Mouse (Mus musculus): Measurements from ENCODE around the gene Anapc16. TPM values are rescaled to one million over a fixed set of nuclear protein-coding genes. Genes with fewer than 3 reads are reported as not detected.
A peak's percentile ranks its signal among the peaks of the same experiment; 100 is the strongest.

Gene Anapc16
- polyA plus RNA-seq, 1 experiment: 136 TPM

DNA sequence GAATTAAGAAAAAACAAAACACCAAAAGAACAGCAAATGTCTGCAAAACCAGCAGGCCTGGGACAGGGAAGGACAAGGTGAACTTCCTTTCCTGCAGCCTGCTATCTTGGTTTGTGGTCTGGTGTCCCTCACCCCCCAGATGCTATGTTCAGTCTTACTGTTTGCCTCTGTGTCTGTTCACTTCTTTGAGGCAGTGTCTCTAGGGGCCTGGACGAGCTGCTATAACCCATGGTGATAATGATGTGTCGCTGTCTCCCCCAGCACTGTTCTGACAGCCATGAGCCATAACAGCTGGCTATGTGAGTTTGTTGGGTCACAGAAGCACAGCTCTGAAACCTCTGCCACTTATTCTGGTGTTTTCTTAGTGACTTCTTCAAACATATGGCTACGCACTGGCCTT, 28.1 kb downstream of the Anapc16 start:
- no peaks in the 10 kb centered on the region for H3K36me3 ChIP-seq (ENCODE audit: control insufficient read depth, insufficient read depth, low read length)
- H3K4me3 ChIP-seq (ENCODE audit: control insufficient read depth, insufficient read depth, low read length): no peak overlapping the region; the same call in 1 of the 2 replicates
- WGBS: 38% methylated on average over 3 of the region's 3 CpGs
- H3K27ac ChIP-seq (ENCODE audit: control insufficient read depth, insufficient read depth, low read length): peak overlapping the region; percentile 97
- H3K27me3 ChIP-seq (ENCODE audit: control insufficient read depth, insufficient read depth, low read length): no peaks in the 10 kb centered on the region
- DNase-seq: peak; percentile 51
- peaks cover 85% of the 10 kb centered on the region for H3K4me1 ChIP-seq (replicated peaks; ENCODE audit: control insufficient read depth, insufficient read depth, low read length)
- TF ChIP-seq CTCF (IDR thresholded peaks at IDR 0.05; ENCODE audit: borderline replicate concordance, control insufficient read depth, extremely low read depth, insufficient read depth, low read length, poor library complexity) (no peak), POLR2A (IDR thresholded peaks at IDR 0.05; ENCODE audit: control insufficient read depth, extremely low read depth, insufficient read depth, low read length, poor library complexity) (no peak)

DNA sequence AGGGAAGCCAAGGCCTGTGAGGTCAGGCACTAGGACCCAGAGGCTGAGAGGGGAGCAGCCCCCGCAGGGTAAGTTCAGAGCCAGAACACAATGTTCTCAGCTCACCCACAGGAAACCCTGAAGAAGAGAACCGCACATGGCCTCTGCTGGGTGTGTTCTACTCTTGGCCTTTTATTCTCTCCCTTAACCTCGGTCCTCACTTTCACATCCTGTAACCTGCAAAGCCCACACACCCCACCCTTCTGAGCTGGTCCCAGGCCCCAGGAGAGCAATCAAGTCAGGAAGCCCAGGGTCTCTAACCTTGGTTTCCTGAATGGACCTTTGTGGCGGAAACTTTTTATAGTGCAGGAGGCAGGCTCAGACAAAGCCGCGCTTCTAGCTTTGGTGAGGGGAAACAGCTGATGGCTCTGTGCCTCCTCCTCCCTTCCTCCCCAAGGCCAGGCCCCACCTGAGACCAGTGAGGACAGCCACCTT, 28.7 kb downstream of the Anapc16 start:
- peak overlapping the region; percentile 10 for H3K4me3 ChIP-seq (ENCODE audit: control insufficient read depth, insufficient read depth, low read length)
- DNase-seq: peak; percentile 83

DNA sequence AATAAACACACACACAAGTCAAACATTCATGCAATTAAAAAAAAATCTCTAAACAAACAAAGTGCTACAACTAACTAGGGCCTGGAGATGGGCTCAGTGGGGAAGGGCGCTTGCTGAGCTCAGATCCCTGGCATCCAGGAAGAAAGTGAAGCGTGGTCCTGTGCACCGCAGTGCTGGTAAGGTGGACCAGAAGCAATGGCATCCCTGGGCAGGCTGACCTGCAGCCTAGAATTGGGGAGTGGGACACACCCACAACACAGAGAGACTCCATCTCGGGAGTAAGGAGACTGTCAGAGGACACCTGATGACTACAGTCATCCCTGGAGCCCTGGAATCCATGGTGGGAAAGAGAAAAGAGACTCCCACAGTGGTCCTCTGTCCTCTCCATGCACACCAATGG, 29.5 kb downstream of the Anapc16 start:
- Histone ChIP-seq H3K36me3 (ENCODE audit: control insufficient read depth, insufficient read depth, low read length) (no peaks in the 10 kb centered on the region), H3K27me3 (ENCODE audit: control insufficient read depth, insufficient read depth, low read length) (no peaks in the 10 kb centered on the region), H3K4me1 (replicated peaks; ENCODE audit: control insufficient read depth, insufficient read depth, low read length) (peaks cover 75% of the 10 kb centered on the region), H3K4me3 (ENCODE audit: control insufficient read depth, insufficient read depth, low read length) (no peak overlapping the region), H3K27ac (ENCODE audit: control insufficient read depth, insufficient read depth, low read length) (peak overlapping the region; percentile 97)
- no peak for DNase-seq
- TF ChIP-seq POLR2A (IDR thresholded peaks at IDR 0.05; ENCODE audit: control insufficient read depth, extremely low read depth, insufficient read depth, low read length, poor library complexity) (no peak), CTCF (IDR thresholded peaks at IDR 0.05; ENCODE audit: borderline replicate concordance, control insufficient read depth, extremely low read depth, insufficient read depth, low read length, poor library complexity) (no peak)
- 87% methylated on average over 4 of the region's 4 CpGs for WGBS

More for the DNA sequence above, 28.7 kb downstream of the Anapc16 start:
- Histone ChIP-seq H3K36me3 (ENCODE audit: control insufficient read depth, insufficient read depth, low read length) (no peaks in the 10 kb centered on the region), H3K27ac (ENCODE audit: control insufficient read depth, insufficient read depth, low read length) (peak overlapping the region; percentile 97), H3K27me3 (ENCODE audit: control insufficient read depth, insufficient read depth, low read length) (no peaks in the 10 kb centered on the region), H3K4me1 (replicated peaks; ENCODE audit: control insufficient read depth, insufficient read depth, low read length) (peaks cover 83% of the 10 kb centered on the region)
- TF ChIP-seq POLR2A (IDR thresholded peaks at IDR 0.05; ENCODE audit: control insufficient read depth, extremely low read depth, insufficient read depth, low read length, poor library complexity) (peak; percentile 53; the same call in 1 of the 2 replicates), CTCF (IDR thresholded peaks at IDR 0.05; ENCODE audit: borderline replicate concordance, control insufficient read depth, extremely low read depth, insufficient read depth, low read length, poor library complexity) (no peak)
- WGBS: 1% methylated on average over 6 of the region's 6 CpGs

DNA sequence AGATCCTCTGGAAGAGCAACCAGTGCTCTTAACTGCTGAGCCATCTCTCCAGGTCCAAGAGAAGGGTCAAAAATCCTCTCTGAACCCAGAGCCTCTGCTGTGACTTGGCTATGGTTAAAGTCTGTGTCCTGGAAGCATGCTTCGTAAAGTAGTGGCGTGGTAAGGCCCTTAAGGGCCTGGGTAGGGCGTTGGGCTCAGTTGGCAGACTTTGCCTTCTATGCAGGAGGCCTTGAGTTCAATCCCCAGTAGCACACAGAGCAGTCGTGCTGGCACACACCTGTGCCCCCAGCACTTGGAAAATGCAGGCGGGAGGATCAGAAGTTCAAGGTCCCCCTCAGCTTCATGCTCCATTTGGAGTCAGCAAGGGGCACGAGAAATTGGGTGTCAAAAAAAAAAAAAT, 29.9 kb downstream of the Anapc16 start:
- Histone ChIP-seq H3K4me3 (ENCODE audit: control insufficient read depth, insufficient read depth, low read length) (no peak overlapping the region), H3K27me3 (ENCODE audit: control insufficient read depth, insufficient read depth, low read length) (no peaks in the 10 kb centered on the region), H3K36me3 (ENCODE audit: control insufficient read depth, insufficient read depth, low read length) (no peaks in the 10 kb centered on the region), H3K27ac (ENCODE audit: control insufficient read depth, insufficient read depth, low read length) (peak overlapping the region; percentile 97), H3K4me1 (replicated peaks; ENCODE audit: control insufficient read depth, insufficient read depth, low read length) (peaks cover 71% of the 10 kb centered on the region)
- DNase-seq: peak; percentile 16
- WGBS: 69% methylated on average over 6 of the region's 6 CpGs
- TF ChIP-seq POLR2A (IDR thresholded peaks at IDR 0.05; ENCODE audit: control insufficient read depth, extremely low read depth, insufficient read depth, low read length, poor library complexity): no peak
- TF ChIP-seq CTCF (IDR thresholded peaks at IDR 0.05; ENCODE audit: borderline replicate concordance, control insufficient read depth, extremely low read depth, insufficient read depth, low read length, poor library complexity): no peak

DNA sequence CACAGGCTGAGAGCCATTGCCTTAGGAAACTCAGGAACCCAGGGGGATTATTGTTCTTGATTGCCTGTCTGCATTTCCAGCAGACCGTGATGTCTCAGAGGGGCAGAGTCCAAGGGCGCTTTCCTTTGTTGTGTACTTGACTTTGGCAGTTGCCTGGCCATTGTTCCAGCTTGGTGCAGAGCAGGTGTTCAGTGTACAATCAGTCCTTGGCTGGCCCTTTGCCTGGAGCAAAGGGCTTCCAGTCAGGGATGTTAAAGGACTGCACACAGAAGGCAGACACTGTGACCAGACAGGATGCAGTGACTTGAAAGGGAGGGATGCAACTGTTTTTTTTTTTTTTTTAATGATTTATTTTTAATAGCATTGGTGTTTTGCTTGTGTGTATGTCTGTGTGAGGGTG, 30.4 kb downstream of the Anapc16 start:
- Histone ChIP-seq H3K27ac (ENCODE audit: control insufficient read depth, insufficient read depth, low read length) (peak overlapping the region; percentile 27; the same call in 1 of the 2 replicates), H3K4me1 (replicated peaks; ENCODE audit: control insufficient read depth, insufficient read depth, low read length) (peaks cover 67% of the 10 kb centered on the region), H3K4me3 (ENCODE audit: control insufficient read depth, insufficient read depth, low read length) (no peak overlapping the region), H3K27me3 (ENCODE audit: control insufficient read depth, insufficient read depth, low read length) (no peaks in the 10 kb centered on the region), H3K36me3 (ENCODE audit: control insufficient read depth, insufficient read depth, low read length) (no peaks in the 10 kb centered on the region)
- peak; percentile 20 for DNase-seq
- no peak for TF ChIP-seq CTCF (IDR thresholded peaks at IDR 0.05; ENCODE audit: borderline replicate concordance, control insufficient read depth, extremely low read depth, insufficient read depth, low read length, poor library complexity)
- TF ChIP-seq POLR2A (IDR thresholded peaks at IDR 0.05; ENCODE audit: control insufficient read depth, extremely low read depth, insufficient read depth, low read length, poor library complexity): no peak
- 88% methylated on average over 2 of the region's 2 CpGs for WGBS

DNA sequence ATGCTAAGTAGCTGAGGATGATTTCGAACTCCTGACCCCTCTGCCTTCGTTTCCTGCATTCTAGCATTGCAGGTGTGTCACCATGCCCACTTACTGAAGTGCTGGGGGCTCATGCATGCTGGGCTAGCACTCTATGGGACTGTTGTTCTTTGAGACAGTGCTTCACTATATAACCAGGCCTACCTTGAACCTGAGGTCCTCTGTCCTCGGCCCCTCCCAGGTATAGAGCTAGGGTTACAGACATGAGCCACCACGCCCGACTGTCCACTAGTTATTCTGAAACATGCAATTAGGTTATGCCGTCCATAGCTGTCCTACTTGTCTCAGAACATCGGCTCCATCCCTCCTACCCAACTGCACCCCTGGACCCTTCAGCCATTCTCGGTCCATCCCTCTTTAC, 31.1 kb downstream of the Anapc16 start:
- H3K36me3 ChIP-seq (ENCODE audit: control insufficient read depth, insufficient read depth, low read length): no peaks in the 10 kb centered on the region
- no peak overlapping the region for H3K4me3 ChIP-seq (ENCODE audit: control insufficient read depth, insufficient read depth, low read length)
- peak; percentile 24 for DNase-seq
- peaks cover 62% of the 10 kb centered on the region for H3K4me1 ChIP-seq (replicated peaks; ENCODE audit: control insufficient read depth, insufficient read depth, low read length)
- 87% methylated on average over 8 of the region's 8 CpGs for whole genome bisulfite sequencing
- H3K27me3 ChIP-seq (ENCODE audit: control insufficient read depth, insufficient read depth, low read length): no peaks in the 10 kb centered on the region
- TF ChIP-seq POLR2A (IDR thresholded peaks at IDR 0.05; ENCODE audit: control insufficient read depth, extremely low read depth, insufficient read depth, low read length, poor library complexity): no peak
- no peak overlapping the region; the same call in 1 of the 2 replicates for H3K27ac ChIP-seq (ENCODE audit: control insufficient read depth, insufficient read depth, low read length)

All from thymus, adult 2 months (tissue).